Mouse (Mus musculus): ENCODE data around the gene Zbtb42. TPM values are rescaled to one million over a fixed set of nuclear protein-coding genes. Genes with fewer than 3 reads are reported as not detected.

Gene Zbtb42
- polyA plus RNA-seq, 1 experiment from 2014 or later, result 1.6 TPM

DNA sequence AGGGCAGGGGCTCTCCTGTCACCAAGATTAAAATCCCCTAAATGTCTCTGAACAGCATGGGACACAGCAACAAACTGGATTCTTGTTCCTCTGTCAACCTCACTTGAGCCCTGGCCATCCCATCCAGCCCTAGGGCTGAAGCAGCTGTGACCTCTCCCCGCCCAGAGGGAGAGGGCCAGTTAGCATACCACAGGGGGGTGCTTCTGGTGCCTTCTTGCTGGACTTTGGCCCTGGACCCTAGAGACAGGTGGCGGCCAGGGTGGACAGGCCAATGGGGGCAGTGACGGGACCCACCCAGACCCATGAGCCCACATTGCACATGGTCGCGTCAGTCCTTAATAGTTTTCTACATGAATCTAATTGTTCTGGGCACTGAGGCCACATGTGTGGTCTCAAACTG, 24.6 kb upstream of the Zbtb42 start:
- peaks cover 47% of the 10 kb centered on the region for H3K36me3 ChIP-seq (ENCODE audit: control insufficient read depth, insufficient read depth, low read length)

DNA sequence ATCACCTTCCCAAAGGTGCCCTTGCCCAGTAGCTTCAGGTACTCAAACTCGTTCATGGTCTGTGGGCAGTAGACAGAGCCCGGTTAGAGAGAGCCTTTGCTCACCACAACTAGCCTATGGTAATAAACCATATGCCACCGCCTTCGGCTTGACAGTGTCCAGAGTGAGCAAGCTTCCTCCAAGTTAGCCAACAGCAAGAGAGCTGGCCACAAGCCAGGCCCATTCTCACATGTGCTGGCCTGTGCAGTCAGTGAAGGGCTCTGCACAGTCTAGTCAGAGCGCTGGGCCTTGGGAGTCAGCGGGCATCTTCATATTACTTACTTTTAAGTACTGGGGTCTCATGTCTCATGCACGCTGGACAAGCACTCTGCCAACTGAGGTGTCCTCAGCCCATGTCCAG, 20.0 kb upstream of the Zbtb42 start:
- DNase-seq (ENCODE audit: low spot score) (no peak), ATAC-seq (ENCODE audit: insufficient number of reproducible peaks, low FRiP score, low TSS enrichment, low read depth) (no peak)
- H3K9ac ChIP-seq (ENCODE audit: low read length), result no peak overlapping the region
- peaks cover 7% of the 10 kb centered on the region for H3K4me1 ChIP-seq (ENCODE audit: control insufficient read depth, insufficient read depth, low read length)
- H3K4me2 ChIP-seq (ENCODE audit: low read depth, severe bottlenecking), result no peak overlapping the region
- WGBS, result 94% methylated on average over 7 of the region's 7 CpGs
- H3K9me3 ChIP-seq (ENCODE audit: control insufficient read depth, low read length), result no peaks in the 10 kb centered on the region
- H3K4me3 ChIP-seq (ENCODE audit: low read depth, low read length), result no peak overlapping the region
- H3K27ac ChIP-seq (replicated peaks; ENCODE audit: low read depth, low read length), result no peak overlapping the region
- H3K27me3 ChIP-seq (ENCODE audit: control insufficient read depth, insufficient read depth, low read length), result no peaks in the 10 kb centered on the region
- H3K36me3 ChIP-seq (ENCODE audit: control insufficient read depth, insufficient read depth, low read length), result peaks cover 56% of the 10 kb centered on the region

More for the DNA sequence above, 24.6 kb upstream of the Zbtb42 start:
- H3K4me3 ChIP-seq (ENCODE audit: low read depth, low read length), result no peak overlapping the region
- DNase-seq (ENCODE audit: low spot score) (no peak), ATAC-seq (ENCODE audit: insufficient number of reproducible peaks, low FRiP score, low TSS enrichment, low read depth) (no peak)
- no peak overlapping the region for H3K4me2 ChIP-seq (ENCODE audit: low read depth, severe bottlenecking)
- no peaks in the 10 kb centered on the region for H3K27me3 ChIP-seq (ENCODE audit: control insufficient read depth, insufficient read depth, low read length)
- H3K9me3 ChIP-seq (ENCODE audit: control insufficient read depth, low read length), result no peaks in the 10 kb centered on the region
- WGBS, result 85% methylated on average over 5 of the region's 5 CpGs
- no peaks in the 10 kb centered on the region for H3K4me1 ChIP-seq (ENCODE audit: control insufficient read depth, insufficient read depth, low read length)
- H3K27ac ChIP-seq (replicated peaks; ENCODE audit: low read depth, low read length), result no peak overlapping the region
- H3K9ac ChIP-seq (ENCODE audit: low read length), result no peak overlapping the region

DNA sequence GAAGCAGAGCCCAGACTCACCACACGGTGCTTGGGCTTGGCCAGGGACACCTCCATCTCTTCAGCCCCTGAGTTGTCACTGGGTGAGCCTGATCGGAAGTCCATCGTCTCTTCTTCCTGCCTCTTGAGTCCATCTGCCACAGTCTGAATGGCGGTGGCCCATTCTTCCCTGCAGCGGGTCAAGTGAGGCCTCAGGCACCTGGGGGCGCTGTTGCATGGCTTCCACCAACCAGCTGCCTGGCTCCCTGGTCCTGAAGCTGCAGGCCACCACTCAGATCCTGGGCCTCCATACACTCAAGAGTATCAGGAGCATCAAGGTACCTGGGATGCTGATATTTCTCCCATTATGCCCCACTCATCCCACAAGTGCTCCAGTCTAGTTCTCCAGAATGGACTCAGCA, 19.5 kb upstream of the Zbtb42 start:
- Histone ChIP-seq H3K4me3 (ENCODE audit: low read depth, low read length) (no peak overlapping the region), H3K27me3 (ENCODE audit: control insufficient read depth, insufficient read depth, low read length) (no peaks in the 10 kb centered on the region), H3K4me2 (ENCODE audit: low read depth, severe bottlenecking) (no peak overlapping the region), H3K27ac (replicated peaks; ENCODE audit: low read depth, low read length) (no peak overlapping the region), H3K9ac (ENCODE audit: low read length) (no peak overlapping the region), H3K4me1 (ENCODE audit: control insufficient read depth, insufficient read depth, low read length) (peaks cover 7% of the 10 kb centered on the region), H3K36me3 (ENCODE audit: control insufficient read depth, insufficient read depth, low read length) (peaks cover 55% of the 10 kb centered on the region), H3K9me3 (ENCODE audit: control insufficient read depth, low read length) (no peaks in the 10 kb centered on the region)
- 88% methylated on average over 6 of the region's 6 CpGs for WGBS
- no peak for ATAC-seq (ENCODE audit: insufficient number of reproducible peaks, low FRiP score, low TSS enrichment, low read depth)
- no peak for DNase-seq (ENCODE audit: low spot score)

DNA sequence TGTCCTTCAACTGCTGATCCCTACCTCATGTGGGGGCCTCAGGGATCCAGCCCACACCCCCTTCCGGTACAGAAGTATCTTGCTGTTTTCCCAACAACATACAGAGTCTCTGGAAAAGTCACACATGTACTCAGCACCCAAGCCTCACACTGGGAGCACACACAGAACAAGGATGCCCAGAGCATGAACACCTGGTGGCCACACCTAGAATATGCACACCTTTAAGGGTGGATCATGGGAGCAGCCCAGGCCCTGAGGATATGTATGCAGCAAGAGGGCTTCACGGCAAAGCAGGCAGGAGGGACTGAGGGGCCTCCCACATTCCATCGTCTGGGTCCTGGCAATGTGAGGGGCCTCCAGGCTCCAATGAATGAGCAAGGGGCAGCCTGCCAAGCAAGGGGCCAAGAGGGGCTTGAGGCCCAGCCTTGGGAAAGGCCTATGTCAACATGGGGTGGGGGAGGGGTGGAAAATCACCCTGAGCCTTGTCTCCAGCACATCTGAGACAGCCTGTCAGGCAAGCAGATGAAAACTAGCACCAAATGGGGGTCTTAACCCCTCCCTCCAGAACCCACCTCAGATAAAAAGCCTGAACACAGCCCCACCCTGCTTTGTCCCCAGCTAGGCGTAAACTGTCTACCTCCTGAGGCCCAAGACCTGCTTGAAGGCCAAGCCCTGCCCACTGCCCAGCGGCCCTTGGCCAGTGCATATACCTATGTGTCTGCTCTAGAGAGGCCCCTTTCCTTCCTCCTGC, 17.9 kb upstream of the Zbtb42 start:
- H3K36me3 ChIP-seq (ENCODE audit: control insufficient read depth, insufficient read depth, low read length), result peaks cover 51% of the 10 kb centered on the region
- no peak overlapping the region for H3K4me3 ChIP-seq (ENCODE audit: low read depth, low read length)
- ATAC-seq (ENCODE audit: insufficient number of reproducible peaks, low FRiP score, low TSS enrichment, low read depth) (no peak), DNase-seq (ENCODE audit: low spot score) (peak; percentile 37)
- H3K9ac ChIP-seq (ENCODE audit: low read length), result no peak overlapping the region
- WGBS, result 55% methylated on average over 5 of the region's 5 CpGs
- H3K4me1 ChIP-seq (ENCODE audit: control insufficient read depth, insufficient read depth, low read length), result peaks cover 10% of the 10 kb centered on the region
- H3K27me3 ChIP-seq (ENCODE audit: control insufficient read depth, insufficient read depth, low read length), result no peaks in the 10 kb centered on the region
- peak overlapping the region; percentile 70; the same call in 1 of the 2 replicates for H3K27ac ChIP-seq (replicated peaks; ENCODE audit: low read depth, low read length)
- H3K4me2 ChIP-seq (ENCODE audit: low read depth, severe bottlenecking), result no peak overlapping the region
- no peaks in the 10 kb centered on the region for H3K9me3 ChIP-seq (ENCODE audit: control insufficient read depth, low read length)

DNA sequence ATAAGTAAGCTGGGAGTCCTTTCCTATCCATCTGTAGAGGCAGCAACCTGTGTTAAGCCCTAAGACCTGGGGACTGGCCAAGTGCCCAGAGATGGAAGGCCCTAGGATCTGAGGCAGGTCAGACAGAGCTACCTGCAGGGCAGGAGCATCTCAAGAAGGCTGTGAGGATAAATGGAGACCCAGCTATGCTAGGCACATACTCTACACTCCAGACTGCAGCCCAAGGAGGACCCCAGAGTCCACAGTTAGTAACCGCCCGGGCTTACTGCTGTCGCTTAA, 17.4 kb upstream of the Zbtb42 start:
- H3K4me2 ChIP-seq (ENCODE audit: low read depth, severe bottlenecking), result no peak overlapping the region
- H3K27ac ChIP-seq (replicated peaks; ENCODE audit: low read depth, low read length), result peak overlapping the region; percentile 70; the same call in 1 of the 2 replicates
- no peaks in the 10 kb centered on the region for H3K27me3 ChIP-seq (ENCODE audit: control insufficient read depth, insufficient read depth, low read length)
- WGBS, result 95% methylated on average over 3 of the region's 3 CpGs
- ATAC-seq (ENCODE audit: insufficient number of reproducible peaks, low FRiP score, low TSS enrichment, low read depth) (no peak), DNase-seq (ENCODE audit: low spot score) (no peak)
- H3K9ac ChIP-seq (ENCODE audit: low read length), result no peak overlapping the region
- H3K4me3 ChIP-seq (ENCODE audit: low read depth, low read length), result no peak overlapping the region
- H3K4me1 ChIP-seq (ENCODE audit: control insufficient read depth, insufficient read depth, low read length), result peaks cover 10% of the 10 kb centered on the region
- H3K36me3 ChIP-seq (ENCODE audit: control insufficient read depth, insufficient read depth, low read length), result peaks cover 47% of the 10 kb centered on the region
- no peaks in the 10 kb centered on the region for H3K9me3 ChIP-seq (ENCODE audit: control insufficient read depth, low read length)

DNA sequence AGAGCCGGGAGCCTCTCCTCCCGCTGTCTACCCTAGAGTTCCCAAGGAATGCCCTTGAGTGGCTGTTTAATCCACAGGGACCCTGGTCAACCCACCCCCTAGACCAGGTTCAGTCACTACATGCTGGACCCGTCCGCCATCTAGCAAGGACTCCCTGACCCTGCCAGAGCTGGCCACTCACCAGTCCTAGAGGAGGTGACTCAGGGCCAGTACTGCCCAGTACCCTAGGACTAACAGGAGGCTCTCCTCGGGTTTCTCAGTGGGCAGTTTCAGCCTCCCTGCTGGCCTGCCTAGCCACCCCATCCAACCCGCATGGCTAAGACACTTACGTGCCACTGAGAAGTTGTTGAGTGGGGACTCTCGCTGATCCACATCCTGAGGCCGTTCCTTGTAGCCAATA, 16.8 kb upstream of the Zbtb42 start:
- Histone ChIP-seq H3K4me1 (ENCODE audit: control insufficient read depth, insufficient read depth, low read length) (peaks cover 10% of the 10 kb centered on the region), H3K4me2 (ENCODE audit: low read depth, severe bottlenecking) (no peak overlapping the region), H3K27ac (replicated peaks; ENCODE audit: low read depth, low read length) (no peak overlapping the region), H3K27me3 (ENCODE audit: control insufficient read depth, insufficient read depth, low read length) (no peaks in the 10 kb centered on the region), H3K4me3 (ENCODE audit: low read depth, low read length) (no peak overlapping the region), H3K9me3 (ENCODE audit: control insufficient read depth, low read length) (no peaks in the 10 kb centered on the region), H3K9ac (ENCODE audit: low read length) (no peak overlapping the region), H3K36me3 (ENCODE audit: control insufficient read depth, insufficient read depth, low read length) (peaks cover 42% of the 10 kb centered on the region)
- ATAC-seq (ENCODE audit: insufficient number of reproducible peaks, low FRiP score, low TSS enrichment, low read depth) (no peak), DNase-seq (ENCODE audit: low spot score) (no peak)
- 86% methylated on average over 9 of the region's 9 CpGs for WGBS

DNA sequence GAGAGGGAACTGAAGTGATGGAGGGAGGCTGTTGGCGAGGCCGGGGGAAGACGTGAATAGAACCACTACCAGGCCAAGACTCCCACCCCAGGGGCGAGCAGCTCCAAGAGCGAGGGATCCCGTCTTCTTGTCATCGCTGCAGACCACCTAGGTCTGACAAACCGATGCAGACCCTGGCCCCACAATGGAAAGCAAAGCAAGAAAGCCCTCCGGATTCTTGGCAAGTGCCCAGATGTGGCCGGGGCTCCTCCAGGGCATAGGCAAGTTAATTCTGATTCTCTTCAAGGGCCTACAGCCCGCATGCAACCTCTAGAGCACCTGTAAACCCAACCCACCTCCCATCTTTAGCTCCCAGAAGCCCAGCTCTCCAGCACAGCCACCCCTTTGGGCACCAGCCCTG, 15.3 kb upstream of the Zbtb42 start:
- 93% methylated on average over 11 of the region's 11 CpGs for WGBS
- no peaks in the 10 kb centered on the region for H3K27me3 ChIP-seq (ENCODE audit: control insufficient read depth, insufficient read depth, low read length)
- no peak overlapping the region for H3K4me2 ChIP-seq (ENCODE audit: low read depth, severe bottlenecking)
- H3K36me3 ChIP-seq (ENCODE audit: control insufficient read depth, insufficient read depth, low read length), result peaks cover 37% of the 10 kb centered on the region
- H3K9me3 ChIP-seq (ENCODE audit: control insufficient read depth, low read length), result no peaks in the 10 kb centered on the region
- H3K27ac ChIP-seq (replicated peaks; ENCODE audit: low read depth, low read length), result no peak overlapping the region
- no peak overlapping the region for H3K4me3 ChIP-seq (ENCODE audit: low read depth, low read length)
- no peak overlapping the region for H3K9ac ChIP-seq (ENCODE audit: low read length)
- H3K4me1 ChIP-seq (ENCODE audit: control insufficient read depth, insufficient read depth, low read length), result peaks cover 10% of the 10 kb centered on the region
- DNase-seq (ENCODE audit: low spot score) (no peak), ATAC-seq (ENCODE audit: insufficient number of reproducible peaks, low FRiP score, low TSS enrichment, low read depth) (no peak)

DNA sequence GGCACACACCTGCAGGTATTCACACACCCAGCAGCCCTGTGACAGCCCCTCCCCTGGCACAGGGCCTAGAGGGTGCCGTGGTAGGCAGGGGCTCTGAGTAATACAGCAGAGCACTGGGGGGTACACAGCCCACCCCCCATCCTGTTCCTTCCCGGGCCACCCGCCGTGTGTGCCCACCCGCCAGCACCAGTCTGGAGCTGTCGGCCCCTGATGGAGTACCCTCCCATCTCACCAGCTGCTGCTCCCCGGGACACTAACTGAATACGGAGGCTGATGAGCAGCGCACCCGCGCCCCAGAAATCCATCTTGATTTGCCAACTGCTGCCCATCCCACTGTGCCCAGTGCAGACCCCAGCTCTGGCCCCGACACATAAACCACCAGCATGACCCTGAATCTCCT, 14.9 kb upstream of the Zbtb42 start:
- Histone ChIP-seq H3K27ac (replicated peaks; ENCODE audit: low read depth, low read length) (no peak overlapping the region), H3K36me3 (ENCODE audit: control insufficient read depth, insufficient read depth, low read length) (peaks cover 36% of the 10 kb centered on the region), H3K27me3 (ENCODE audit: control insufficient read depth, insufficient read depth, low read length) (no peaks in the 10 kb centered on the region), H3K4me3 (ENCODE audit: low read depth, low read length) (no peak overlapping the region), H3K9me3 (ENCODE audit: control insufficient read depth, low read length) (no peaks in the 10 kb centered on the region), H3K4me2 (ENCODE audit: low read depth, severe bottlenecking) (no peak overlapping the region), H3K9ac (ENCODE audit: low read length) (no peak overlapping the region), H3K4me1 (ENCODE audit: control insufficient read depth, insufficient read depth, low read length) (peaks cover 10% of the 10 kb centered on the region)
- no peak for ATAC-seq (ENCODE audit: insufficient number of reproducible peaks, low FRiP score, low TSS enrichment, low read depth)
- no peak for DNase-seq (ENCODE audit: low spot score)
- WGBS, result 95% methylated on average over 12 of the region's 12 CpGs

DNA sequence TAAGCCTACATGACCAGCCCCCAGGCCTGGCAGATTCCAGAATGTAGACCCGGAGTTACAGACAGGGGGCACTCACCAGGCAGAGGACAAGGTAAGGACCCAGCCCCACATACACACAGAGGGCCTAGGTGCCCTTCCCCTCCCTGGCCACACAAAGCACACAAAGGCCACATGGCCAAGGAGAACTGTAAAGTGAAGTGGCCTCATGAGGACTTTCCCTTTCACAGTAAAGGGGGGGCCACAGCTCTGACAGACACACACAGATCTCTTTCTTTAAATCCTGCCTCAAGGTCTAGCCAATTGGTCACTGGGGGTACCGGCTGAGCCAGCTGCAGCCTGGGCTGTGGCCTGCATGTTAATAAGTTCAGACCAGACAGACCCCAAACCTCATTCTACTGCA, 14.5 kb upstream of the Zbtb42 start:
- no peaks in the 10 kb centered on the region for H3K27me3 ChIP-seq (ENCODE audit: control insufficient read depth, insufficient read depth, low read length)
- H3K27ac ChIP-seq (replicated peaks; ENCODE audit: low read depth, low read length), result no peak overlapping the region
- WGBS, result 74% methylated on average over 2 of the region's 2 CpGs
- H3K9ac ChIP-seq (ENCODE audit: low read length), result no peak overlapping the region
- H3K4me3 ChIP-seq (ENCODE audit: low read depth, low read length), result no peak overlapping the region
- H3K4me2 ChIP-seq (ENCODE audit: low read depth, severe bottlenecking), result no peak overlapping the region
- ATAC-seq (ENCODE audit: insufficient number of reproducible peaks, low FRiP score, low TSS enrichment, low read depth), result no peak
- H3K36me3 ChIP-seq (ENCODE audit: control insufficient read depth, insufficient read depth, low read length), result peaks cover 38% of the 10 kb centered on the region
- H3K9me3 ChIP-seq (ENCODE audit: control insufficient read depth, low read length), result no peaks in the 10 kb centered on the region
- peaks cover 10% of the 10 kb centered on the region for H3K4me1 ChIP-seq (ENCODE audit: control insufficient read depth, insufficient read depth, low read length)
- DNase-seq (ENCODE audit: low spot score), result no peak

Data from limb, embryonic 11.5 days (tissue).